Mouse (Mus musculus): ENCODE measurements around the gene Snupn.
A peak's percentile ranks its signal among the peaks of the same experiment; 100 is the strongest.
"Not testable (repeated sequence)": the region's sequence is repeated elsewhere in the genome, so short reads cannot be mapped to it uniquely, and the experiment has no call there.

The Snupn gene

GRCm38 (mm10) chr9:56930556-56930955 is 20.1 kb upstream of the Snupn start:
- no peak for DNase-seq (ENCODE audit: extremely low read depth, low read depth)

GRCm38 (mm10) chr9:56936861-56937222 is 13.8 kb upstream of the Snupn start:
- DNase-seq (ENCODE audit: extremely low read depth, low read depth): no peak

DNA sequence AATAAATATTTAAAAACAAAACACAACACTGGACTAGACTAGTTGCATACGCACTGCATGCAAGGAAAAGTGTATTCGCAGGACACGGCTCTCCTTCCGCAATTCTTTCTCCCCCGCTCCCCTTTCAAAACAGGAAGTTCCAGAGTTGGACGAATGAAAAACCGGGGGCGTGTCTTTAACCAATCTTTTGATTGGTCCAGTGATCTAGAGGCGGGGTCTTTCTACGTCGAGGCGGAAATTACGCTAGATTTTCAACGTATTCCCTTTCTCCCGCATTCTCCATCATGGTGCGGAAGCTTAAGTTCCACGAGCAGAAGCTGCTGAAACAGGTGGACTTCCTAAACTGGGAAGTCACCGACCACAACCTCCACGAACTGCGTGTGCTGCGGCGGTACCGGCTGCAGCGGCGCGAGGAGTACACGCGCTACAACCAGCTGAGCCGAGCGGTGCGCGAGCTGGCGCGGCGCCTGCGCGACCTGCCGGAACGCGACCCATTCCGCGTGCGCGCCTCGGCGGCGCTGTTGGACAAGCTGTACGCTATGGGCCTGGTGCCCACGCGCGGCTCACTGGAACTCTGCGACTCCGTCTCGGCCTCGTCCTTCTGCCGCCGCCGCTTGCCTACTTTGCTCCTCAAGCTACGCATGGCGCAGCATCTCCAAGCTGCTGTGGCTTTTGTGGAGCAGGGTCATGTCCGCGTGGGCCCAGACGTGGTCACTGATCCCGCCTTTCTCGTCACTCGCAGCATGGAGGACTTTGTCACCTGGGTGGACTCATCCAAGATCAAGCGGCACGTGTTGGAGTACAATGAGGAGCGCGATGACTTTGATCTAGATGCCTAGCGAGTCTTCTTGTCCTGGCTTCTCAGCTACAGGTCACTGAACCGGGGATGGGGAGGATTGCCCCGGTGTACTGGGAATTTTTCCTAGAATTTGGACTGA is 13.2 kb upstream of the Snupn start, which contains the start of gene Imp3:
TSS of gene Imp3 (plus strand) at position 253 of the 938 bp plus-strand sequence.
- DNase-seq (ENCODE audit: extremely low read depth, low read depth): peak; percentile 96

DNA sequence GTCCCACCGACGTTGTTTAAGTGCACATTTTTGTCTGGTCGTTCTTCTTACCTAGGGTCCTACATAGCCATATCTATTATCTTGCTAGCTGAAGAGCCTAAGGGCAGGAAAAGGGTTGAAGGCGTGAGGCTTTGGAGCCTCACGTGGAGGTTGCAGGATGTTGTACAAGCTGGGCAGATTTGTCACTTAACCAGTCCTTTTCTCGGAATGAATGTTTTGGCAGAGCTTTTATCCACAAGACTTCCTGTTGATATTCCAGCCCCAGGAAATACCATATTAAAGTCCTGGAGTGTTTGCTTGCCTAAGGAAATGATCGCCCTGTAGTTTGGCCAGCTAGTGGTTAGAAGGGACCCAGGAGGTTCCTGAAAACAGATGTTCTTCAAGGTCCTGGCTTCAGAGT is 12.3 kb upstream of the Snupn start:
- DNase-seq (ENCODE audit: extremely low read depth, low read depth): no peak

DNA sequence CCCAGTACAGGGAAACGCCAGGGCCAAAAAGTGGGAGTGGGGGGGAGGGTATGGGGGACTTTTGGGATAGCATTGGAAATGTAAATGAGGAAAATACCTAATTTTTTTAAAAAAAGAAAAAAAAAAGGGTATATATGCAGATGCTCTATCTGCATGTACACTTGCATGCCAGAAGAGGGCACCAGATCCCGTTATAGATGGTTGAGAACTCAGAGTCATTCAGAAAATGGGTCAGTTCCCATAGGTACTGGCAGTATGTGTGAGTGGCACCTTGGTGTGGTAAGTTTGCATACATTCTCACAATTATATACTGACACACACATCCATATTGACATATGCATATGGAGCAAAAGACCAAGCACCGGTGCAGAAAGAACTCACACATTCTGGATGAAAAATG is 3.2 kb upstream of the Snupn start:
- peak; percentile 52 for DNase-seq (ENCODE audit: extremely low read depth, low read depth)

DNA sequence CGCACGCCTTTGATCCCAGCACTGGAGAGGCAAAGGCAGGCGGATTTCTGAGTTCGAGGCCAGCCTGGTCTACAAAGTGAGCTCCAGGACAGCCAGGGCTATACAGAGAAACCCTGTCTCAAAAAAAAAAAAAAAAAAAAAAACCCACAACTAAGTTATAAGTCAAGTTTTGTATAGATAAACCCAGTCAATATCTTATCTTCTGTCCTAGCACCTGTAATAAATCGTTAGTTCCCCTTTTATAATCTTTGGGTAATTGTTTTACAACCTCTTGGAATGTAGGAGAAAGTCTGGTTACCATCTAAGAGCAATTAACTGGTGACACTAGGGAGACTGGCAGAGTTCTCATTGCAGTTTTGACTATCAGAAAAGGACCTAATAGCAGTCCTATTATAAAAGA is 2.0 kb upstream of the Snupn start:
- not testable (repeated sequence) for DNase-seq (ENCODE audit: extremely low read depth, low read depth)

DNA sequence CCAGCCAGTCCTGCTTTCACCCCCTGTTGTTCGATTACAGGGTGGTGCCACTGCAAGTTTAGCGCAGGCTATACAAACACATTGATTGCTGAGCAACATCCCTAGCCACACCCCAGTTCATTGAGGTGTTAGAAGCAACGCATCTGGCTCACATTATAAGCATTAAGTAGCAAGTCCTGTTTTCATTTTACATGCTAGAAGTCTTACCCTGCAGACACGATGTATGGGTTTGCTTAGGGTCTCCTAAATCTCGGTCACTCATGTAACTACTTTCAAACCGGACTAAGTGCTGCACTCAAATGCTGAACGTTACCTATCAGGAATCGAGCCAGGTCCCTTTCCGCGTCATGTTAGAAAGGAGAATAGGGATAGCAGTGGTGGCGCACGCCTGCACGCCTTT is 911 bp upstream of the Snupn start:
- DNase-seq (ENCODE audit: extremely low read depth, low read depth): peak; percentile 32

DNA sequence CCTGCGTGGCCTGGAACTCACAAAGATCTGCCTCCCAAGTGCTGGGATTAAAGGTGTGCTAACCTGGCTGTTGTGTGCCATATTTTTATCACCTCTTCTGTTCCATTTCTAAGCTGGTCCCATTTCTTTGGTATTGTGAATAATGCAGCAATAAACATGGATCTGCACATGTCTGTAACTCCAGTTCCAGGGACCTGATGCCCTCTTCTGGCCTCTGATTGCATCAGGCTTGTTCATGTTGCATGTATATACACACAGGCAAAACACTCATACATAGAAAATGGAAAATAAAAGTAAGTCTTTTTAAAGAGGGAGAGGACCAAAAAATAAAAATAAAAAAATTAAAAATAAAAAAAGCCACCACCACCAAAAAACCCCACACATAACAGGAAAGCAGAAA is 2.9 kb downstream of the Snupn start:
- no peak for DNase-seq (ENCODE audit: extremely low read depth, low read depth)

DNA sequence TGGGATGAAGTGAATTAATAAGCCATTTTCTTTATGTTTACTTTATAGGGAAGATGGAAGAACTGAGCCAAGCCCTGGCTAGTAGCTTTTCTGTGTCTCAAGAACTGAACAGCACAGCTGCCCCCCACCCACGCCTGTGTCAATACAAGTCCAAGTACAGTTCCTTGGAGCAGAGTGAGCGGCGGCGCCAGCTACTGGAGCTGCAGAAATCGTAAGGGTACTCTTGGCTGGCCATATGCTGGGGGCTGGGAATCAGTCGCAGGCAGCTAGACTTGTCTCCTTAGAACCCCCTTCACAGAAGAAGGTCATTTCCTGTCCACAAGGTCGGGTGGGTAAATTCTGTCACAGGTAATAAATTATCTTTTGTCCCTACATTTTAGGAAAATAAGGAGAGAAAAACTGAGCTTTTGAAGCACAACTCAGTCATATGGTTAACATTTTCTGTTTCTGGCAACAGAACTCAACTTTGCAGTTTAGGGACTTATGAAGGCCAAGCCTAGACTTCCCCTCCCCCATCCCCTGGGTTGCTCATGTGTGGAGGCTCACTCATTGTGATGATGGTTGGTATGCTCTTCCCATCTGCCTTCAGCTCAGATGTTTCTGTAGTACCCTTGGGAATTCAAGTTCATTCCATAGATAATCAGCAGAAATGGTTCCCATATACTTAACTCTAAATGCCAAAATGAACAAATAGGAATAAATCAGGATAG is 6.4 kb downstream of the Snupn start:
- DNase-seq (ENCODE audit: extremely low read depth, low read depth): no peak

- DNase-seq (ENCODE audit: extremely low read depth, low read depth): no peak
These were observed 8.0 kb downstream of the Snupn start for GRCm38 (mm10) chr9:56958689-56959088.

DNA sequence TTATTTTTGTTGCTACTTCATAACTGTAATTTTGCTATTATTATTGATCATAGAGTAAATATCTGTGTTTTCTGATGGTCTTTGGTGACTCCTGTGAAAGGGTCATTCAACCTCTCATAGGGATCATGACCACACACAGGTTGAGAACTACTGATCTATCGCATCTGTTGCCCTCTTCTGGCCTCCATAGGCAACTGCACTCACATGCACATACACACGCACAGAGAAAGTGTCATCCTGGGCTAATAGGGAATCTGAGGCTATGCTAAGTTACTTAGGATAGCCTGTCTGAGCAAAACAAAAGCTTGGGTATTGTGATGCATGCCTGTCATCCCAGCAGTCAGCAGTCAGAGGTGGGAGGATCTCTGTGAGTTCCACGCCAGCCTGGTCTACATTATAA is 10.9 kb downstream of the Snupn start:
- DNase-seq (ENCODE audit: extremely low read depth, low read depth): no peak

- peak; percentile 74 for DNase-seq (ENCODE audit: extremely low read depth, low read depth)
These were observed 19.5 kb downstream of the Snupn start for GRCm38 (mm10) chr9:56970158-56970557.

DNA sequence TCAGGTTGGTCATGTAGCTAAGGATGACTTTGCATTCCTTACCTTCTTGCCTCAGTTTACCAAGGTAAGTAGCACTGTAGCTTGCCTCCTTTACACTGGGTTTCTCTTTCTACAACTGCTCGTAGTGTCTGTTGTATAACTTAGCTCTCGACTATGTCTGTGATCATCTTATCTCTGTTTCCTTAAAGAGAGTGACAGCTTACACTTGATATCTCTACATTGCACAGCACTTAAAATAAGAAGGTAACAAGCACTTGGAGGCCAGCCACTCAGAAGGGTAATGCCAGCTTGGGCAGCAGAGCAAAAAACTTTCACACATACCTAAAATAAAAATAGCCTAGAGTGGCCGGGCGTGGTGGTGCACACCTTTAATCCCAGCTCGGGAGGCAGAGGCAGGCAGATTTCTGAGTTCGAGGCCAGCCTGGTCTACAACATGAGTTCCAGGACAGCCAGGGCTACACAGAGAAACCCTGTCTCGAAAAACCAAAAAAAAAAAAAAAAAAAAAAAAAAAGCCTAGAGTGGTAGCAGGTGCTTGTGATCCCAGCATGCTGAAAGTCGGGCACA is 23.4 kb downstream of the Snupn start:
- DNase-seq (ENCODE audit: extremely low read depth, low read depth): no peak

GRCm38 (mm10) chr9:56975199-56975598 is 24.5 kb downstream of the Snupn start:
- DNase-seq (ENCODE audit: extremely low read depth, low read depth): peak; percentile 43

DNA sequence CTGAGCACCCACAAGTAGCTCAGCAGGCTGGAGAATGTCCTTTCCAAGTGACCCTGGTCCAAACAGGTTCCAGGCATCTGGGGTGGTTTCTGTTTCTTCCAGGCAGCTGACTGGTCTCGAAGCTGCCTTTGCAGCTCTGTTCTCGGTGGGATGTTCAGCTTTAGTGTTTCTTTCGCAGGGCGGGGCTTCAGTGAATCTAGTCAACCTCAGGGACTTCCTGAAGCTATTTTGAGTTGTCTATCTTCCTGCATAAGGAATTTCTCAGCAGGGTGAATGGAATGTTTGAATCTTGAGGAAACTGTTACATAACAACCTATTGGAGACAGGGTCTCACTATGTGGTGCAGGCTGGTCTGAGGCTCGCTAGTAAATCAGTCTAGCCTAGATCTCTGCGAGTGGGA is 29.5 kb downstream of the Snupn start:
- DNase-seq (ENCODE audit: extremely low read depth, low read depth): no peak

DNA sequence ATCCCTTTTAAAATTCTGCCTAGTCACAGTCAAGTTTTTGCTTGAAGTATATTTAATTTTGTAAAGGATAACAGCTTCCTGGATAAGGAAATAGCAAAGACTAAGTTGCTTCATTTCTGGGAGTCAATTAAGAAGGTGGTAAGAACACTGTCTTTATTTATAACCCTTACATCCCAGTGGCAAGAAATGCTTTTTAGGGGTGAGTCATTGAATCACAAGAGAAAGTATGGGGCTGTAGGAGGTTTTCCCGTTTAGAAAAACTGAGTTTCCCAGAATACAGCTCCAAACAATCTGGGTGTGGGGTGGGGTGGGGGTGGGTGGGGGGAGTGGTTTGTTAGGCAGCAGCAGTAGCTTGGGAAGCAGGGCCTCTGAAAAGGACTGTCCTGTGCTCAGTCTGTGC is 30.8 kb downstream of the Snupn start:
- DNase-seq (ENCODE audit: extremely low read depth, low read depth): no peak

- no peak for DNase-seq (ENCODE audit: extremely low read depth, low read depth)
These were observed 43.9 kb downstream of the Snupn start, which contains the start of gene Ptpn9 for GRCm38 (mm10) chr9:56994286-56995197. Gene Ptpn9 (plus strand): TSS chr9:56994923.

DNA sequence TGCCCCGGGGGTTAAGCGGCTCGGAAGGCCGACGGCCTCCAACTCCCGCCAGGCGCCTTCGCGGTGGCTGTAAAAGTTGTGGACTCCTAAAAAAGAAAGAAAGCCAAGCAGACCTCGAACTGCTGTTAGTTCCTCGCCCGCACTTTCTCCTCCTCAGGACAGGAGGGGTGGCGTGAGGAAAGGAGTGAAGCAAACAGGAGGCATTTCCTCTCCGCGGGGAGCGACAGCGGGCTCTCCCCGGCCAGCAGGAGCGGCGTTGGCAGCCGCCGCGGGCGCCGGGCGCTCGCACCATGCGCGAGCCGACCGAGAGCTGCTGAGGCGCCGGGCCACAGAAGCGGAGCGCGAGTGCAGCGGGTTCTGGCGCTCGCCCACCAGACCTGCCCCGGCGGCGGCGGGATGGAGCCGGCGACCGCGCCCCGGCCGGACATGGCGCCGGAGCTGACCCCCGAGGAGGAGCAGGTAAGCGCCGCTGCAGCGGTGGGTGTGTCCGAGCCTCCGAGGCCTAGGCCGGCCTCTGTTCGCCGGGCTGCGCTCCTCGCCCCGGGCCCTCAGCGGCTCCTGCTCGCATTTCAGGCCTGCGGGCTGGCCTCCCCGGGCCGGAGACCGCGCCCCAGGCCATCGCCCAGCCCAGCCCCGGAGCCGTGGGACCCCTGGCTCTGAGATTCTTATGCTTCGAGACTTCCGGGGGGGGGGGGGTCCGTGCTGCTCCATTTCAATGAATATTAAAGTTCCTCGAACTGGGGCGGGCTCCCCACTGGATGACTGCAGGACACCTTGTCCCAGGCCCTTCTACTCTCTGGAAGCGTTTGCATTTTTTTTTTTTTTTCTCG is 44.7 kb downstream of the Snupn start:
- DNase-seq (ENCODE audit: extremely low read depth, low read depth): peak; percentile 33

DNA sequence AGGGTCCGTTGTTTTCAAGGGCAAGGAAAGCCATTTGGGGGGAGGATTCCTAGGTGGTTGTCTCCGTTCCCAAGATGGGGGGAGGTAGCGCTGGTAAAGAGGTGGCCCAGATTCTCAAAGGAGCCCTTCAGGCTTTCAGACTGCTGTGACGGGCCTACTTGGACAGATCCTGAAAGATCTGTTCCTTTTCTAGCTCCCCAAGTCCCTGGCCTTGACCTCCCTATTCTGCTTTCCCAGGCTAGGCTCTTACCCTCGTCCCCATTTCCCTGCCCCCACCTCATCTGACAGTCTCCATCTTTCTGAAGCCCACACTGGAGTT is 45.3 kb downstream of the Snupn start:
- no peak for DNase-seq (ENCODE audit: extremely low read depth, low read depth)

DNA sequence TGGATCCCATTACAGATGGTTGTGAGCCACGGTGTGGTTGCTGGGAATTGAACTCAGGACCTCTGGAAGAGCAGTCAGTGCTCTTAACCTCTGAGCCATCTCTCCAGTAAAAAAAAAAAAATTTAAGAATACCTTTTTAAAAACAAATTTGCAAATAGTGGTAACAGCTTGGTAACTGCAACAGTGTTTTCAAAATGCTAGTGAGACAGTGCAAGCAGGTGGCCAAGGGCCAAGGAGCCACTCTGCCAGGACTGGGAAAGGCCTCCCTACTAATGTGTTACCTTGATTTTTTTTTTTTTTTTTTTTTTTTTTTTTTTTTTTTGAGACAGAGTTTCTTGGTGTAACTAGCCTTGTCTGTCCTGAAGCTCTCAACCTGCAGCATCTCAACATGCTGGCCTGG is 46.5 kb downstream of the Snupn start:
- DNase-seq (ENCODE audit: extremely low read depth, low read depth): not testable (repeated sequence)
